Mouse (Mus musculus): ENCODE results near the gene Ephx1. TPM values are rescaled to one million over a fixed set of nuclear protein-coding genes. Genes with fewer than 3 reads are reported as not detected.
"Not testable (repeated sequence)": the region's sequence is repeated elsewhere in the genome, so short reads cannot be mapped to it uniquely, and the experiment has no call there.

The Ephx1 gene
- polyA plus RNA-seq, 1 experiment: 60.1 TPM

GRCm38 (mm10) chr1:180990671-180991070 is 30.0 kb downstream of the Ephx1 start:
- no peaks in the 10 kb centered on the region for H3K36me3 ChIP-seq (ENCODE audit: control insufficient read depth, insufficient read depth, low read length)
- H3K27me3 ChIP-seq (ENCODE audit: control insufficient read depth, insufficient read depth, low read length): no peaks in the 10 kb centered on the region
- peaks cover 9% of the 10 kb centered on the region for H3K4me1 ChIP-seq (ENCODE audit: control insufficient read depth, insufficient read depth, low read length)
- no peak overlapping the region for H3K27ac ChIP-seq (ENCODE audit: control insufficient read depth, insufficient read depth, low read depth, low read length)
- no peak overlapping the region for H3K4me3 ChIP-seq (ENCODE audit: control insufficient read depth, low read depth, low read length)
- TF ChIP-seq POLR2A (IDR thresholded peaks at IDR 0.05; ENCODE audit: control insufficient read depth, low read depth, low read length) (no peak), CTCF (IDR thresholded peaks at IDR 0.05; ENCODE audit: control insufficient read depth, insufficient read depth, insufficient replicate concordance, low read depth, low read length) (no peak)

- Histone ChIP-seq H3K4me3 (ENCODE audit: control insufficient read depth, low read depth, low read length) (no peak overlapping the region), H3K27me3 (ENCODE audit: control insufficient read depth, insufficient read depth, low read length) (no peaks in the 10 kb centered on the region), H3K36me3 (ENCODE audit: control insufficient read depth, insufficient read depth, low read length) (no peaks in the 10 kb centered on the region), H3K4me1 (ENCODE audit: control insufficient read depth, insufficient read depth, low read length) (peaks cover 9% of the 10 kb centered on the region), H3K27ac (ENCODE audit: control insufficient read depth, insufficient read depth, low read depth, low read length) (no peak overlapping the region)
- TF ChIP-seq POLR2A (IDR thresholded peaks at IDR 0.05; ENCODE audit: control insufficient read depth, low read depth, low read length) (no peak), CTCF (IDR thresholded peaks at IDR 0.05; ENCODE audit: control insufficient read depth, insufficient read depth, insufficient replicate concordance, low read depth, low read length) (peak; percentile 94)
Measured at GRCm38 (mm10) chr1:180987759-180988158, 32.9 kb downstream of the Ephx1 start.

DNA sequence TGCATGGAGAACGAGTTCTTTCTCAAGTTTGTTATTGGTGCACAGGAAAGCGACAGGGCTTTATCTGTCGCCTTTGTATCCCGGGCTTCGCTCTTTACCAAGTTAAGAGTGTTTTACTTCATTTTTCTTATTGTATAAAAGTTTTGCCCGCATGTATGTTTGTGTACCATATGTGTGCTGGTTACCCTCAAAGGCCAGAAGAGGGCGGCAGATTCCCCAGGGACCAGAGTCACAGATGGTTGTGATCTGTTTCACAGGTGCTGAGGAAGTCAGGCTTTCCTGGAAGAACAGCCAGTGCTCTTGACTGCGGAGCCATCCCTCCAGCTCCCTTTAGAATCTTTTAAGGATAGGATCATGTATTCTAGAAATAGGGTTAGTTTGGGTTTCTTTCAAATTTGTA is 34.0 kb downstream of the Ephx1 start:
- TF ChIP-seq POLR2A (IDR thresholded peaks at IDR 0.05; ENCODE audit: control insufficient read depth, low read depth, low read length) (no peak), CTCF (IDR thresholded peaks at IDR 0.05; ENCODE audit: control insufficient read depth, insufficient read depth, insufficient replicate concordance, low read depth, low read length) (no peak)

GRCm38 (mm10) chr1:180981298-180982046 is 39.2 kb downstream of the Ephx1 start:
- H3K4me3 ChIP-seq (ENCODE audit: control insufficient read depth, low read depth, low read length); H3K27ac ChIP-seq (ENCODE audit: control insufficient read depth, insufficient read depth, low read depth, low read length); H3K27me3 ChIP-seq (ENCODE audit: control insufficient read depth, insufficient read depth, low read length); H3K4me1 ChIP-seq (ENCODE audit: control insufficient read depth, insufficient read depth, low read length); H3K36me3 ChIP-seq (ENCODE audit: control insufficient read depth, insufficient read depth, low read length): not testable (repeated sequence)

More for the DNA sequence above, 34.0 kb downstream of the Ephx1 start:
- peaks cover 9% of the 10 kb centered on the region for H3K4me1 ChIP-seq (ENCODE audit: control insufficient read depth, insufficient read depth, low read length)
- no peaks in the 10 kb centered on the region for H3K36me3 ChIP-seq (ENCODE audit: control insufficient read depth, insufficient read depth, low read length)
- H3K27ac ChIP-seq (ENCODE audit: control insufficient read depth, insufficient read depth, low read depth, low read length): no peak overlapping the region
- H3K4me3 ChIP-seq (ENCODE audit: control insufficient read depth, low read depth, low read length): no peak overlapping the region
- no peaks in the 10 kb centered on the region for H3K27me3 ChIP-seq (ENCODE audit: control insufficient read depth, insufficient read depth, low read length)

DNA sequence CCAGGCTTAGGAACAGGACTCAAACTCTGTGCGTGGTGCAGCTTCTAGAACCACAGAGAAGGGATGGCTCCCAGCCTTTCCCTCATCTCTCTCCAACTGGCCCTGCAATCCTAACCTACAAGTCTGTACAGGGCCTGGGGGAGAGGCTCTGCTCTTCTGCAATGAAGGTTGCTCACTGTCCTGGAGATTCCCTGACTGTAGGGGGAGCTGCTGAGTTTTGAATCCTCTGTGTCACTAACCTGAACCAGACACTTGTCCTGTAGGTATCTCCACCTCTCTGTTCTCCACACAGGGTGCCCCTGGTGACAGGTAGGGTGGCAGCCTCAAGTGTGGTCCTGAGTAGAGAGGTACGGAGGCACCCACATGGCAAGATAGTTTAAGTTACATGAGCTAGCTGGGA is 40.2 kb downstream of the Ephx1 start:
- H3K27ac ChIP-seq (ENCODE audit: control insufficient read depth, insufficient read depth, low read depth, low read length): no peak overlapping the region
- no peaks in the 10 kb centered on the region for H3K27me3 ChIP-seq (ENCODE audit: control insufficient read depth, insufficient read depth, low read length)
- H3K4me3 ChIP-seq (ENCODE audit: control insufficient read depth, low read depth, low read length): no peak overlapping the region
- H3K36me3 ChIP-seq (ENCODE audit: control insufficient read depth, insufficient read depth, low read length): no peaks in the 10 kb centered on the region
- TF ChIP-seq CTCF (IDR thresholded peaks at IDR 0.05; ENCODE audit: control insufficient read depth, insufficient read depth, insufficient replicate concordance, low read depth, low read length) (no peak), POLR2A (IDR thresholded peaks at IDR 0.05; ENCODE audit: control insufficient read depth, low read depth, low read length) (no peak)
- no peaks in the 10 kb centered on the region; the same call in 1 of the 2 replicates for H3K4me1 ChIP-seq (ENCODE audit: control insufficient read depth, insufficient read depth, low read length)

GRCm38 (mm10) chr1:180979484-180980251 is 41.0 kb downstream of the Ephx1 start:
- Histone ChIP-seq H3K36me3 (ENCODE audit: control insufficient read depth, insufficient read depth, low read length) (no peaks in the 10 kb centered on the region), H3K4me3 (ENCODE audit: control insufficient read depth, low read depth, low read length) (no peak overlapping the region), H3K4me1 (ENCODE audit: control insufficient read depth, insufficient read depth, low read length) (no peaks in the 10 kb centered on the region; the same call in 1 of the 2 replicates), H3K27me3 (ENCODE audit: control insufficient read depth, insufficient read depth, low read length) (no peaks in the 10 kb centered on the region), H3K27ac (ENCODE audit: control insufficient read depth, insufficient read depth, low read depth, low read length) (no peak overlapping the region)
- no peak for TF ChIP-seq CTCF (IDR thresholded peaks at IDR 0.05; ENCODE audit: control insufficient read depth, insufficient read depth, insufficient replicate concordance, low read depth, low read length)
- no peak for TF ChIP-seq POLR2A (IDR thresholded peaks at IDR 0.05; ENCODE audit: control insufficient read depth, low read depth, low read length)

GRCm38 (mm10) chr1:180976110-180976679 is 44.5 kb downstream of the Ephx1 start:
- Histone ChIP-seq H3K36me3 (ENCODE audit: control insufficient read depth, insufficient read depth, low read length) (no peaks in the 10 kb centered on the region), H3K4me3 (ENCODE audit: control insufficient read depth, low read depth, low read length) (no peak overlapping the region), H3K27me3 (ENCODE audit: control insufficient read depth, insufficient read depth, low read length) (no peaks in the 10 kb centered on the region), H3K27ac (ENCODE audit: control insufficient read depth, insufficient read depth, low read depth, low read length) (no peak overlapping the region), H3K4me1 (ENCODE audit: control insufficient read depth, insufficient read depth, low read length) (no peaks in the 10 kb centered on the region; the same call in 1 of the 2 replicates)
- peak; percentile 88; the same call in 1 of the 2 replicates for TF ChIP-seq CTCF (IDR thresholded peaks at IDR 0.05; ENCODE audit: control insufficient read depth, insufficient read depth, insufficient replicate concordance, low read depth, low read length)
- no peak for TF ChIP-seq POLR2A (IDR thresholded peaks at IDR 0.05; ENCODE audit: control insufficient read depth, low read depth, low read length)
